Mouse (Mus musculus) C2C12 (cell line): ENCODE data around the gene Tcf7l1. TPM values are rescaled to one million over a fixed set of nuclear protein-coding genes. Genes with fewer than 3 reads are reported as not detected.

ENCODE experiments used
- H3K27me3 ChIP-seq: one replicate; pipeline ENCODE4 v1.6.1; 2011; ENCODE audit not compliant: control insufficient read depth, insufficient read depth, insufficient read length
- H3K36me3 ChIP-seq: one replicate; pipeline ENCODE4 v1.6.1; 2011; ENCODE audit not compliant: control insufficient read depth, insufficient read depth
- H3K4me3 ChIP-seq: one replicate; pipeline ENCODE4 v1.5.1; 2011; ENCODE audit warnings: mild to moderate bottlenecking, control low read depth; ENCODE audit not compliant: poor library complexity, insufficient read depth, severe bottlenecking
- H3K79me2 ChIP-seq: one replicate; pipeline ENCODE4 v1.6.1; 2011; ENCODE audit not compliant: control insufficient read depth, insufficient read depth
- H3K79me3 ChIP-seq: one replicate; pipeline ENCODE4 v1.6.1; 2011; ENCODE audit warnings: low read depth, control low read depth
- H3ac ChIP-seq: one replicate; pipeline ENCODE3; 2011; ENCODE audit warnings: low read depth; ENCODE audit not compliant: control insufficient read depth, insufficient read length
- CEBPB ChIP-seq: IDR thresholded peaks from one replicate; pipeline ENCODE4 v1.6.1; 2011; ENCODE audit warnings: low read depth, mild to moderate bottlenecking, control low read depth, moderate library complexity
- CTCF ChIP-seq: IDR thresholded peaks from one replicate; pipeline ENCODE4 v1.5.1; 2011; ENCODE audit not compliant: control insufficient read depth, insufficient read depth, insufficient read length
- FOSL1 ChIP-seq: IDR thresholded peaks from one replicate; pipeline ENCODE4 v1.8.0; 2011; ENCODE audit warnings: mild to moderate bottlenecking, low read length; ENCODE audit not compliant: poor library complexity, insufficient read depth, severe bottlenecking
- MAX ChIP-seq: IDR thresholded peaks from one replicate; pipeline ENCODE4 v1.6.1; 2011; ENCODE audit warnings: mild to moderate bottlenecking, control low read depth
- MYOD1 ChIP-seq: IDR thresholded peaks from one replicate; pipeline ENCODE4 v1.6.1; 2011; ENCODE audit warnings: low read depth; ENCODE audit not compliant: control insufficient read depth, insufficient read length
- MYOG ChIP-seq: IDR thresholded peaks from one replicate; pipeline ENCODE4 v1.6.1; 2011; ENCODE audit not compliant: control insufficient read depth, insufficient read length; ENCODE audit errors: extremely low read depth
- USF1 ChIP-seq: IDR thresholded peaks from one replicate; pipeline ENCODE4 v1.6.1; 2011; ENCODE audit warnings: low read depth, mild to moderate bottlenecking, control low read depth, moderate library complexity
- polyA plus RNA-seq: library from polyadenylated mRNA; unstranded; fragments of >200 nt; fragmentation: generic; extraction: Trizol; gene quantifications from one replicate; pipeline ENCODE4 v1.2.1, GENCODE M21; 2012; ENCODE audit warnings: missing spikeins

The Tcf7l1 gene
- polyA plus RNA-seq, 1 experiment, result 18.3 TPM

GRCm38 (mm10) chr6:72588307-72588706 lies 200.7 kb downstream of the Tcf7l1 start:
- no peaks in the 10 kb centered on the region for H3K36me3 ChIP-seq
- TF ChIP-seq MYOG (no peak), CTCF (no peak)
- no peak overlapping the region for H3ac ChIP-seq
- H3K27me3 ChIP-seq, result no peaks in the 10 kb centered on the region
- no peaks in the 10 kb centered on the region for H3K79me2 ChIP-seq
- H3K79me3 ChIP-seq, result no peaks in the 10 kb centered on the region
- no peak overlapping the region for H3K4me3 ChIP-seq

- H3ac ChIP-seq, result no peak overlapping the region
- no peak for TF ChIP-seq USF1
- no peak for TF ChIP-seq MYOD1
- no peak for TF ChIP-seq CEBPB
- no peak for TF ChIP-seq CTCF
- no peak for TF ChIP-seq MAX
- no peak for TF ChIP-seq FOSL1
- TF ChIP-seq MYOG, result no peak
- H3K4me3 ChIP-seq, result no peak overlapping the region
- no peaks in the 10 kb centered on the region for H3K79me3 ChIP-seq
- H3K36me3 ChIP-seq, result no peaks in the 10 kb centered on the region
- no peaks in the 10 kb centered on the region for H3K27me3 ChIP-seq
- H3K79me2 ChIP-seq, result no peaks in the 10 kb centered on the region
Observed at GRCm38 (mm10) chr6:72586701-72587100, 202.4 kb downstream of the Tcf7l1 start.

DNA sequence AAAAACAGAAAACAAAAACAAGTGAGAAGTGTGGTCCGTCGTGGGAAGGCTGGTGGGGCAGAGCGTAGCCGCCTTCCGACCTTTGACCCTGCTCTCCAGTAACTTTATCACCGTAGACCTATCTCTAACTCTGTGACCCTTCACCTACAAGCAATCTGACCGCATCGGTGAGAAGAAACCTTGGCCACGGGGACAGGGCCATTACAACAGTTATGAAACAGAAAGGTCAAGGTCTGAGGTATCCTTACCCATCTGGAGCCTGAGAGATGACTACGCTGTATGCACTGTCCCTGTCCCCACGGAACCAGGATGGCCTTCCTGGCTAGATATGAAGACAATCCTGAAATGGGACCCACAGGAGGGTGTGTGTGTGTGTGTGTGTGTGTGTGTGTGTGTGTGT lies 204.9 kb downstream of the Tcf7l1 start:
- Histone ChIP-seq H3K79me2 (no peaks in the 10 kb centered on the region), H3K36me3 (no peaks in the 10 kb centered on the region)

DNA sequence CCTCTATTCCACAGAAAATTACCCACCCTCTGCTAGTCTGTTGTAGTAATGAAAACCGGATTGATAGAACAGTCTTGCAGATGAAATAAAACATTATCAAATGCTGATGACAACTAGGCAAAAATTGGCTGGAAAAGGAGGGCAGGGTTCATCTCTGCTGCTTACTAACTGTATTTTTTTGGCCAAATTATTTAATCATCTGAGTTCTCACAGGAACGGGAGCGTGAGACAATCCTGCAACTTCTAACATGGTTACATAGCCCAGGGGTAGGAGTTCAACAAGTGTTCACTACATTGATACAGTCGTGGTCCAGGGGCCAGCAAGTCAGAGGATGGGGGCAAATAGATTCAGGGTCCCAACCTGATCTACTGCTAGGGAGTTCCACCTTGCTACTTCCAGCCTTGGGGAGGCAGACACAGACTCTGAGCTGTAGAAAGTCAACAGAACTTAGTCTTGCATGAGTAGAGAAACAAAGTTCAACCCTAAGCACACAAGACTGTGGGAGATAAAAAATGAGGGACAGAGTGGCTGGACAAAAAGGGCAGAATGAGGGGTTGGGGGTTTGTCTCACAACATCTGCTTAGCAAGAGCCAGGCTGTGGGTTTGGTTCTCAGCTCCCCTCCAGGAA lies 205.7 kb downstream of the Tcf7l1 start:
- TF ChIP-seq CTCF (no peak), MYOG (no peak), CEBPB (no peak), MAX (no peak), USF1 (no peak), FOSL1 (no peak), MYOD1 (no peak)

More for the DNA sequence above, 204.9 kb downstream of the Tcf7l1 start:
- Histone ChIP-seq H3K79me3 (no peaks in the 10 kb centered on the region), H3K27me3 (no peaks in the 10 kb centered on the region), H3ac (no peak overlapping the region), H3K4me3 (no peak overlapping the region)
- TF ChIP-seq MYOD1 (no peak), MYOG (no peak), FOSL1 (no peak), CTCF (no peak), USF1 (no peak), CEBPB (no peak), MAX (no peak)

DNA sequence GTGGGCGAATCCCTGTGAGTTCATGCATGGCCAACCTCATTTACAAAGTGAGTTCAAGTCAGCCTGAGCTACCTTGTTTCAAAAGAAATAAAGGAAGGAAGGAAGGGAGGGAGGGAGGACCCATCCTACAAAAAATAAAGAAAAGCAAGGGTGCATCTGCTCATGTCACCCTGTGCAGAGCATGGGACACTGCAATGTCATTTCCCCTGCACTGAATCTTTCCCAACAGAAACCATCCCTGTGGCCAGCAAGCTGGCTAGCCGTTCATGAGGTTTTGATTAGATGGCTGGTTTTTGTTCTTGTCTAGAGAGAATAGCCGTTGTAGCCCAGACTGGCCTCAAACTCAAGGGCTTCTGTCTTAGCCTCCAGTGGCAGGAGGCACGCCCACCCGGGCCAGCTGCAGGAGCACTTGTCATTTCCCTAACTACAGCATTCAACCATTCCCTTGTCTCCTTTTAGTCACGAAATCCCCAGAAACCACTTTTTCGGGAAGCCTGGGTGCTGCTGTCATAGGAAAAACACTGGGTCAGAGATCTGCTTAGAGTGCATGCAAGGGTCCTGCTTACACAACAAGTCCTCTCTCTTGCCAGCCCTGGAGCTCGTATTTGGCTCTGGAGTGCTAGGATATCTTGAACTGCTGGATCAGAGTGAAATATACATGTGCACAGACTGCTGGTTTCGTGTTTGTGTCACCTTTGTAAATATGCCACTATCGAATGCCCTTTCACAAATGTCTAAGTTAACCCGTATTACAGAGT lies 207.2 kb downstream of the Tcf7l1 start:
- Histone ChIP-seq H3K36me3 (no peaks in the 10 kb centered on the region), H3K79me3 (no peaks in the 10 kb centered on the region), H3ac (no peak overlapping the region), H3K4me3 (no peak overlapping the region), H3K27me3 (no peaks in the 10 kb centered on the region), H3K79me2 (no peaks in the 10 kb centered on the region)
- TF ChIP-seq FOSL1 (no peak), CTCF (no peak), MAX (no peak), CEBPB (no peak), MYOG (no peak)

More for the DNA sequence above, 205.7 kb downstream of the Tcf7l1 start:
- no peaks in the 10 kb centered on the region for H3K79me2 ChIP-seq
- H3ac ChIP-seq, result no peak overlapping the region
- no peaks in the 10 kb centered on the region for H3K36me3 ChIP-seq
- H3K27me3 ChIP-seq, result no peaks in the 10 kb centered on the region
- H3K79me3 ChIP-seq, result no peaks in the 10 kb centered on the region
- H3K4me3 ChIP-seq, result no peak overlapping the region

Other genes with a start within 250 kb of the Tcf7l1 start
- gene Capg, start 244.9 kb downstream of the Tcf7l1 start, polyA plus RNA-seq, result 487 TPM
- 5.1 TPM for gene Elmod3, start 190.8 kb downstream of the Tcf7l1 start, polyA plus RNA-seq
- 20.8 TPM for gene Retsat, start 190.8 kb downstream of the Tcf7l1 start, polyA plus RNA-seq
- gene Tgoln1, start 172.3 kb downstream of the Tcf7l1 start, polyA plus RNA-seq, result 10.2 TPM
- 56.7 TPM for gene Kcmf1, start 110.7 kb upstream of the Tcf7l1 start, polyA plus RNA-seq
- 3,526 TPM for gene Tmsb10, start 169.5 kb upstream of the Tcf7l1 start, polyA plus RNA-seq